Mouse (Mus musculus) cortical plate, adult 2 months (tissue): Measurements from ENCODE around the gene Mapk10. TPM values are rescaled to one million over a fixed set of nuclear protein-coding genes. Genes with fewer than 3 reads are reported as not detected.
A peak's percentile ranks its signal among the peaks of the same experiment; 100 is the strongest.

Source experiments
- H3K27ac ChIP-seq: fragments of 200-500 bp; 2 replicates; pipeline ENCODE4 v1.5.1; 2012; ENCODE audit warnings: low read length, control low read depth, inconsistent platforms; ENCODE audit not compliant: insufficient read depth
- H3K4me1 ChIP-seq: fragments of 200-500 bp; 2 replicates; pipeline ENCODE4 v1.6.1; 2011; ENCODE audit warnings: low read length; ENCODE audit not compliant: control insufficient read depth, insufficient read depth
- H3K4me3 ChIP-seq: fragments of 200-500 bp; 2 replicates; pipeline ENCODE4 v1.5.1; 2011; ENCODE audit warnings: mild to moderate bottlenecking, low read length, control low read depth; ENCODE audit not compliant: insufficient read depth
- CTCF ChIP-seq: fragments of 200-500 bp; IDR thresholded peaks from 2 replicates; pipeline ENCODE4 v1.5.1; 2011; ENCODE audit warnings: mild to moderate bottlenecking, control low read depth, low read length; ENCODE audit not compliant: insufficient read depth; ENCODE audit errors: extremely low read depth
- POLR2A ChIP-seq: fragments of 200-500 bp; IDR thresholded peaks from 2 replicates; pipeline ENCODE4 v1.6.1; 2011; ENCODE audit warnings: mild to moderate bottlenecking, low read length, control low read depth; ENCODE audit not compliant: insufficient read depth; ENCODE audit errors: extremely low read depth
- polyA plus RNA-seq: library from polyadenylated mRNA; depleted of rRNA; stranded (reverse); fragments of >200 nt; gene quantifications from 2 replicates; pipeline ENCODE4 v1.2.3, GENCODE M21; 2012

Mapk10 gene
- polyA plus RNA-seq, 1 experiment, result 199 TPM

DNA sequence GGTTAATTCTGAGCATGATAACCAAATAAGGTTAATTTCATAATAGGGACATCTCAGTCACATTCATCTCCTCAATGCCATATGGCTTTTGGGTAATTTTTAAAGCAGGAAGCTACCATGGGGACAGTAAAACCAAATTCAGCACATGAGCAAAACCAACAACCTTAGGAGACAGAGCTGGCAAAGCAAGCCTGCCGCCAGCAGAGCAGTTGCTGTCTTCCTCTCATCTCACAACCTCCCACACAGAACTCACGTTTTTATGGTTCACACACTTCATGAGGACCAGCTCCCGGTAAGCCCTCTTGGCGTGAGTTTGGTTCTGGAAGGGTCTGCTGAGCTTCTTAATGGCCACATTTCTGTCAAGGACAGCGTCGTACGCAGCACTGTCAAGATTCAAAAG is 214.8 kb downstream of the Mapk10 start:
- H3K4me3 ChIP-seq, result no peak overlapping the region
- no peak overlapping the region for H3K27ac ChIP-seq
- TF ChIP-seq CTCF, result no peak
- TF ChIP-seq POLR2A, result no peak
- H3K4me1 ChIP-seq, result peaks cover 9% of the 10 kb centered on the region

GRCm38 (mm10) chr5:102995928-102996327 is 215.2 kb downstream of the Mapk10 start:
- Histone ChIP-seq H3K4me1 (peaks cover 9% of the 10 kb centered on the region), H3K4me3 (no peak overlapping the region), H3K27ac (no peak overlapping the region)
- TF ChIP-seq POLR2A (no peak), CTCF (no peak)

DNA sequence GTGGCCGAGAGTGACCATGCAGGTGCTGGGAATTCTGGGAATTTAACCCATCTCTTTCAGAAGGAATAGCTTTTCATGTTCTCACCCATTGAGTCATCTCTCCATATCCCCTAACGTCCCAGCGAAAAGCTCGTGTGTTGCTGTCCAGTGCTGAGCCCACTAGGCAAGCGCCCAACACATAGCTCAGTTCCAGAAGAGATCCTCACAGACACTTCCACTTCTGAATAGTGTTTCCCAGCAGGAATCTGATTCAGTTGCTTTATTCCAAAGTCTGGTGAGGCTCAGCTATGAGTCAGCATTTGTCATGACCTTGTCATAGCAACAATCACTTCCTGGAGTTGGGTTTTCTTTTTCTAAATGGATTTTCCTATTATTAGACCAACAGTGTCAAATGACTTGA is 217.2 kb downstream of the Mapk10 start:
- TF ChIP-seq CTCF, result no peak
- no peak overlapping the region for H3K4me3 ChIP-seq
- H3K27ac ChIP-seq, result no peak overlapping the region
- peaks cover 6% of the 10 kb centered on the region for H3K4me1 ChIP-seq

DNA sequence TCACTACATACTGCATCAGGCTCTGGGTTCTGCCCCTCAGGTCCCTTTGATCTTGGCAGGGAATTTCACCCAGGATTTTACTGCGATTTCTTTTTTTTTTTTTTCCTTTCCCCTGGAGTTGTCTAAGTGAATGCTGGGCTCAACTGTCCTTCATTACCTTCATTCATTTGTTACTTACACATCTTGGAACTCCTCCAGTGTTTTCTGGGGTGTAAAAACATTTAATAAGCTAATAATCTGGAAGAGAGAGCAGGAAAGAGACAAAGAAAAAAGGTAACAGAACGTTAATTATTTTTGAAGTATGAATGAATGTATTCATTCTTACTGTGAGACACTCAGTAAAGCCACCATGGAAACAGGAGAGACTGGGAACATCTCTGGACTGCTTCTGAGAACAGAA is 219.4 kb downstream of the Mapk10 start:
- H3K4me3 ChIP-seq, result no peak overlapping the region

GRCm38 (mm10) chr5:102978382-102978781 is 232.8 kb downstream of the Mapk10 start:
- no peak for TF ChIP-seq POLR2A
- TF ChIP-seq CTCF, result no peak
- Histone ChIP-seq H3K4me3 (no peak overlapping the region), H3K27ac (no peak overlapping the region), H3K4me1 (peaks cover 2% of the 10 kb centered on the region; the same call in 1 of the 2 replicates)

More for the DNA sequence above, 219.4 kb downstream of the Mapk10 start:
- Histone ChIP-seq H3K27ac (no peak overlapping the region), H3K4me1 (peaks cover 6% of the 10 kb centered on the region)
- no peak for TF ChIP-seq CTCF
- no peak for TF ChIP-seq POLR2A

- Histone ChIP-seq H3K4me3 (no peak overlapping the region), H3K27ac (peak overlapping the region; percentile 84; the same call in 1 of the 2 replicates), H3K4me1 (peaks cover 2% of the 10 kb centered on the region; the same call in 1 of the 2 replicates)
- TF ChIP-seq CTCF, result no peak
- no peak for TF ChIP-seq POLR2A
Measured at GRCm38 (mm10) chr5:102977138-102977537, 234.0 kb downstream of the Mapk10 start.

GRCm38 (mm10) chr5:102976540-102976939 is 234.6 kb downstream of the Mapk10 start:
- no peak overlapping the region for H3K4me3 ChIP-seq
- no peak overlapping the region for H3K27ac ChIP-seq
- H3K4me1 ChIP-seq, result peaks cover 2% of the 10 kb centered on the region; the same call in 1 of the 2 replicates
- TF ChIP-seq CTCF, result no peak

- H3K4me3 ChIP-seq, result no peak overlapping the region
- TF ChIP-seq CTCF (no peak), POLR2A (no peak)
- no peak overlapping the region for H3K27ac ChIP-seq
- peaks cover 2% of the 10 kb centered on the region; the same call in 1 of the 2 replicates for H3K4me1 ChIP-seq
Measured at GRCm38 (mm10) chr5:102974400-102974799, 236.7 kb downstream of the Mapk10 start.

DNA sequence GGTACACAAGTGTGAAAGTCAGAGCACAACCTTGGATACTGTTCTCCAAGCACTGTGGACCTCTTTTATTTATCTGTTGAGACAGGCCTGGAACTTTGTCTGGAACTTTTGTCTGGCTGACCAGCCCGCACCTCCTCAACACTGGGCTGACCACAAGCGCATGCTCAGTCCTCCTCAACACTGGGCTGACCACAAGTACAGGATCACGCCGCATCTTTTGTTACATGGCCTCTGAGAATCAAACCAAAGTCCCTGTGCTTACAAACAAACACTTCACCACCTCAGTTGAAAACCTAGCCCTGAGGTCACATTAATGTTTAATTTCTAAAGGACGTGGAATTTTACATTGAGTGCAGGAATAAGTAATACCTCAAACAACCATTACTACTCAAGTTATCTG is 246.7 kb downstream of the Mapk10 start:
- no peak for TF ChIP-seq CTCF
- TF ChIP-seq POLR2A, result no peak
- Histone ChIP-seq H3K4me1 (no peaks in the 10 kb centered on the region), H3K27ac (no peak overlapping the region), H3K4me3 (no peak overlapping the region)

GRCm38 (mm10) chr5:102953414-102953813 is 257.7 kb downstream of the Mapk10 start:
- Histone ChIP-seq H3K4me3 (no peak overlapping the region), H3K27ac (no peak overlapping the region)

More at GRCm38 (mm10) chr5:102953414-102953813, 257.7 kb downstream of the Mapk10 start:
- no peaks in the 10 kb centered on the region for H3K4me1 ChIP-seq
- TF ChIP-seq POLR2A, result no peak
- no peak for TF ChIP-seq CTCF
